Mouse (Mus musculus) CH12.LX (cell line): Measurements from ENCODE around the gene Pkp1.

Source experiments
- CTCF ChIP-seq, 2 experiments: IDR thresholded peaks in 1 of 2; conservative IDR thresholded peaks in 1 of 2; 2 replicates each; pipeline ENCODE4 v1.5.1; 2011 to 2012; ENCODE audit warnings: low read depth in 2 of 2, low read length in 2 of 2, improper control_type of control experiment in 1 of 2, inconsistent platforms in 1 of 2, mild to moderate bottlenecking in 1 of 2, moderate library complexity in 1 of 2
- E2F4 ChIP-seq: IDR thresholded peaks from 2 replicates; pipeline ENCODE4 v1.6.1; 2011; ENCODE audit warnings: low read depth, low read length, improper control_type of control experiment; ENCODE audit not compliant: insufficient replicate concordance
- EP300 ChIP-seq: IDR thresholded peaks from 2 replicates; pipeline ENCODE4 v1.6.1; 2011; ENCODE audit warnings: low read length, improper control_type of control experiment
- JUND ChIP-seq: conservative IDR thresholded peaks from 2 replicates; pipeline ENCODE4 v1.6.1; 2011; ENCODE audit warnings: low read depth, low read length, improper control_type of control experiment
- POLR2A ChIP-seq: IDR thresholded peaks from 2 replicates; pipeline ENCODE4 v1.6.1; 2011; ENCODE audit warnings: low read depth, mild to moderate bottlenecking, improper control_type of control experiment, low read length
- SIN3A ChIP-seq: IDR thresholded peaks from 2 replicates; pipeline ENCODE4 v1.6.1; 2012; ENCODE audit warnings: low read length, improper control_type of control experiment, inconsistent platforms
- USF2 ChIP-seq: conservative IDR thresholded peaks from 2 replicates; pipeline ENCODE4 v1.6.1; 2011; ENCODE audit warnings: low read depth, low read length, improper control_type of control experiment
- ZMIZ1 ChIP-seq: IDR thresholded peaks from 2 replicates; pipeline ENCODE4 v1.6.1; 2012; ENCODE audit warnings: low read depth, mild to moderate bottlenecking, inconsistent platforms, low read length, improper control_type of control experiment

DNA sequence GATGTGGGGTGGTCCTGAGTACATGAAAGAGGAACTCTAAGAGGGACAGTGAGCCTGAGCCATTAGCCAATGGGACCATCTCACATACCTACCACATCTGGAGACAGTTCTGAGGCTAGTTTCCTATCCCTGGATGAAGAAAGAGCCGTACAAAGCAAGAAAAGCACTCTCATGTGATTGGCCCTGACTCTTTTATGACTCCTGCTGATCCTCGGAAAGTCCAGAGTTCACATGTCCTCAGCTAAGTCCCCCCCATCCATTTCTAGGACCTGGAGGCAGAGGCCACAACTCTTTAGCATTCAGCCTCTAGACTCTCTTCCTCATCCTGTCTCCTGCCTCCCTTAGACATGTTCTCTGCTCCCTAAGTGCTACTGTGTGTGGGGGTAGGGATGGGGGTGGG is 41.8 kb downstream of the Pkp1 start:
- TF ChIP-seq JUND = no peak
- no peak for TF ChIP-seq POLR2A
- TF ChIP-seq USF2 = no peak
- TF ChIP-seq ZMIZ1 = no peak
- no peak for TF ChIP-seq E2F4
- no peak for TF ChIP-seq CTCF (conservative IDR thresholded peaks at IDR 0.05 in 1 of 2, IDR thresholded peaks at IDR 0.05 in 1 of 2; ENCODE audit: low read depth in 2 of 2, low read length in 2 of 2)
- TF ChIP-seq SIN3A = no peak
- TF ChIP-seq EP300 = no peak
